Mouse (Mus musculus) testis, postnatal 10 days (tissue): ENCODE results near the gene Apex1.
"Not testable (repeated sequence)": the region's sequence is repeated elsewhere in the genome, so short reads cannot be mapped to it uniquely, and the experiment has no call there.

Source experiments
- DNase-seq: peaks from one replicate; pipeline ENCODE4 v3.0.0; 2021; ENCODE audit warnings: low spot score

Apex1 gene

DNA sequence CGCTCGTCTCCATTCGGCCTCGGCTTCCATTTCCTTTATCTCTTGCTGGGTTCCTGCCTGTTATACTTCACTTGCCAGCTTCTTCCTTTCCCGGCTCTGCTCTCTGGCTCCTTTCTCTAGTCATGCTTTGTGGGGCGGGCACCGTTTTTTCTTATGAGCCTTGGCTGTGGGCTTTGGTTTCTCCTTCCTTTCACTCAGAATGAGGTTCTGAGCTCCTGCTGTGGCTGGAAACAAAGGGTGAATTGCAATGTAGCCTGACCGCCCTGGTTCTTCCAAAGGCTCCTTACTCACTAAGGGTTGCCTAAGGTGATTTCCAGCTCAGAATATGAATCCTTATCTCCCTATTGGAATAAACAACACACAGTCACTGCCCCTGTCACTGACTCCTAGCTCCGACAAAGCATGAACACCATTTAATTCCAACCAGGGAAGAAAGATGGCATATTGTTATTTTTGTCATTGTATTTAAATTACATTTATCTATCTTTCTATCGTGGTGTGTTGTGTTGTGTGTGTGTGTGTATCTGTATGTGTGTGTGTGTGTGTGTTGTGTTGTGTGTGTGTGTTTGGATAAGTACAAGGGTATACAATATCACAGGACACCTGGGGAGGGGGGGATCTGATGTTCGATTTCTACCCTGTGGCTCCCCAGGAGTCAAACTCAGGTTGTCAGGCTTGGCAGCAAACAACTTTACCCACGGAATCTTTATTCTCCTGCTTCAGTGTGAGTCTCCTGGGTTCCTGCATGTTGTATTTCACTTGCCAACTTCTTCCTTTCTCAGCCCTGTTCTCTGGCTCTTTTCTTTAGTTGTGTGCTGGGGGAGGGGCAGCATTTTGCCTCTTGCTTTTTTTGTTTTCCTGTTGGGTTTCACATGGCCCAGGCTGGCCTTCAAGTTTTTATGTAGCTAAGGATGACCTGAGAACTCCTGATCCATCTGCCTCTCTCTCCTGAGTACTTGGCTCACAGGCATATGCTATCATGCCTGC lies 45.1 kb downstream of the Apex1 start:
- DNase-seq: no peak

DNA sequence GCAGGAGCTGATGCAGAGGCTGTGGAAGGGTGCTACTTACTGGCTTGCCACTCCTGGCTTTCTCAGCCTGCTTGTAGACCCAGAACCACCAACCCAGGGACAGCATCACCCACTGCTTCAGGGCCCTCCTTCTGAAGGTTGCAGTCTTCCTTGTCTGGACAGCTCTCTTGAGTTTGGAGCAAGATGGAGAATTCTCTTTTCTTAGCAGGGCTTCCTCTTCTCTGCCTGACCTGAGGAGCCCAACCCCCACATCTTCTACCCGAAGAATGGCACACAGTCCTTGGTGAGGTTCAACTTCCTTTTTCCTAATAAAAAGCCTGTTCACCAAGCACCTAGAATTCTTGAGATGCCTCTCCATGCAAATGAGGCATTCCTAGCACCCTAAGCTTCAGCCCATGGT lies 46.1 kb downstream of the Apex1 start:
- no peak for DNase-seq

DNA sequence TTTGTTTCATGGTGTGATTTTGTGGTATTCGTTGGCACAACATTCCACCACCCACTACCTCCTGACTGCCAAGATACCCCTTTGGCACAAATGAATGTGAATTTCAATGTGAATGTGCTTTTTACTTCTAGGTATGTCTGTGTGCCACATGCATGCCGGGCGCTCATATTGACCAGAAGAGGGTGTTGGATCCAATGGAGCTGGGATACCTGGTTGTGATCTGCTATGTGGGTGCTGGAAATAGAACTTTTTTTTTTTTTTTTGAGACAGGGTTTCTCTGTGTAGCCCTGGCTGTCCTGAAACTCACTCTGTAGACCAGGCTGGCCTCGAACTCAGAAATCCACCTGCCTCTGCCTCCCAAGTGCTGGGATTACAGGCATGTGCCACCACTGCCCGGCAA lies 48.3 kb downstream of the Apex1 start:
- not testable (repeated sequence) for DNase-seq

DNA sequence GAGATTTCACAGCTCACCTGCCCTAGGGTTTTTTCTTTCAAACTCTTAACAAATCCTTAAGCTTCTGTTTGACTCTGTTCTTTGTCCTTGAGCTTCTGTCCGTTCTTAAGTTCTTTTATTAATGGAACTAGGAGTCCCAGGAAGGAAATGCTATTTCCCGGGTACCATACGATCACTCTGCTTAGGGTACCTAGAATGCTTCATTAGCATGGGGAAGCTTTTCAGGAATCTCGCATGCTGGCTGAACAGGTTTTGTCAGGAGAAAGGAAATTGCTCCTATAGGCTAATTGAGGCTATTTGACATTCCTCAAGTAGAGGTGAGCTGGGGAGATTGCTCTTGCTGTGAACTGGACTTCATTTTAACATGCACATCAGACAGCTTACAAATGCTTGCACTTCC lies 48.9 kb downstream of the Apex1 start:
- no peak for DNase-seq

DNA sequence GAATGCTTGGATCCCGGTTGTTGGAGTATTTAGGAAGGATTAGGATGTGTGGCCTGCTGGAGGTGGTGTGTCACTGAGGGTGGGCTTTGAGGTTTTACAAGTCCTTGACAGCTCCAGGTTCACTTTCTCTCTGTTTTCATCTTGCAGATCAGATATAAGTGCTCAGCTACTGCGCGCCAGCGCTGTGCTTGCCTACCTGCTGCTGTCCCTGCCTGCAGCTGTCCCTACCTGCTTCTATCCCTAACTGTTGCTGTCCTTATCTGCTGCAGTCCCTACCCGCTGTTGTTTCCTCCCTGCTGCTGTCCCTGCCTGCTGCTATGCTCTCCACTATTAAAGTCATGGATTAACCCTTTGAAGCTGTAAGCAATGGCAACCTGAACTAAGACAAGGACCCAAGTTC lies 50.2 kb downstream of the Apex1 start:
- DNase-seq: no peak

DNA sequence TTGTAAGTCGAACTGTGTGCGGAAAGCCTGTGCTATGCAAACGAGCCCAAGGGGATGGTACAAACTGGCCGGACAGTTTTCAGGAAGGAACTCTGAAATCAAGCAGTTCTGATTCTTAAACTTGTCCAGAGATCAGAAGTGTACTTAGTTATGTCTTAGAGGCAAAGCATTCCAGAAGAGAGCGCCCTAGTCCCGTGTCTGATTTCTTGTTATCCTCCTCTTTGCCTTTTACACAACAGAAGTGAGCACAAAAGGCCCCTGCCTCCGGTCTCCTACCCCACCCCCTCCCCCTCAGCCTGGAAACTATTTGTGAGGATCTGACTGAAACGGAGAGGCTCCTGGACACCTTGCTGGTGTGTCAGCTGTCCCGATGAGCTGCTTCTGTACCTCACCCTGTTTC lies 51.9 kb downstream of the Apex1 start:
- DNase-seq: no peak
